Mouse (Mus musculus): ENCODE data around the gene Tor1aip2. TPM values are rescaled to one million over a fixed set of nuclear protein-coding genes. Genes with fewer than 3 reads are reported as not detected.

Tor1aip2 gene
- polyA plus RNA-seq (2015; fragmentation: Nextera tagmentation; extraction: Ambion mirVana), result 51.8 and 53.9 TPM in 2 replicates

DNA sequence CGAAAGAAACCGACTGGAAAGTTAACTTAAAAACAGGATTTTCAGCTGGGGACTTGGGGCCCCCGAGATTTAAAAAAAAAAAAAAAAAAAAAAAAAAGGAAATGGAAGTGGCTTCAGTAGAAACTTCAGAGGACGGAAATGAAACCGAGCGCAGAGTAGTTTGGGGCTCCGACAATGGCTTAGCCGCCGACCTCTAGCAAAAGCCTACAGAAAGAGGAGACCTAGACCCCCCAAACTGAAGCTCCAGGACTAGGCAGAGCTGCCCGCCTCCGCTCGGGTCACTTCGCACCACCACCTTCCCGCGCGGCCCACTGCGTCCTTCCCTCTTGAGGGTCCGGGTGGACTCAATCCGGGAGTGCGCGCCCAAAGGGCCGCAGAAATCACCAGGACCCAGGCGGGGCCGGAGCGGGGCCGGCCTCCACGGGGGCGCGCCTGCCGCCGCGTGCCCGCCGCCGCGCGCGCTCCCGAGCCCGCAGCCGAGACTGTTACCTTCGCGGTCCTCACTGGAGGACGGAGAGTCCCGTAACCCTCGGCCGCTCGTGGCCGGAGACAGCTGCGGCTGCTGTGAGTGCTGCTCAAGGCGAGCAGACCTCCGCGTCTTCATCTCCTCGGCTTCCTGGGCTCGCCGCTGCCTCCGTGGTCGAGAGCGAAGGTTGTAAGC, at the start of gene Tor1aip2:
TSS of gene Tor1aip2 (plus strand) at position 135 of the 661 bp plus-strand sequence.
- Histone ChIP-seq H3K4me3 (ENCODE audit: low read depth, low read length) (peak within 1 kb of the TSS; percentile 93), H3K9ac (ENCODE audit: low read depth, low read length) (peak within 1 kb of the TSS; percentile 99), H3K4me1 (ENCODE audit: control insufficient read depth, low read depth, low read length) (peaks cover 26% of the 10 kb centered on the region), H3K27ac (ENCODE audit: low read length) (peak within 1 kb of the TSS; percentile 100), H3K27me3 (ENCODE audit: control insufficient read depth, insufficient read depth, low read depth, low read length) (no peaks in the 10 kb centered on the region), H3K4me2 (ENCODE audit: low read depth, low read length) (peak within 1 kb of the TSS; percentile 63), H3K9me3 (replicated peaks; ENCODE audit: control insufficient read depth, low read length) (no peaks in the 10 kb centered on the region), H3K36me3 (ENCODE audit: control insufficient read depth, insufficient read depth) (peaks cover 26% of the 10 kb centered on the region)
- peak; percentile 82 for ATAC-seq (ENCODE audit: low read depth)
- WGBS (ENCODE audit: insufficient replicate concordance), result under 1% methylated on average over 57 of the region's 59 CpGs

DNA sequence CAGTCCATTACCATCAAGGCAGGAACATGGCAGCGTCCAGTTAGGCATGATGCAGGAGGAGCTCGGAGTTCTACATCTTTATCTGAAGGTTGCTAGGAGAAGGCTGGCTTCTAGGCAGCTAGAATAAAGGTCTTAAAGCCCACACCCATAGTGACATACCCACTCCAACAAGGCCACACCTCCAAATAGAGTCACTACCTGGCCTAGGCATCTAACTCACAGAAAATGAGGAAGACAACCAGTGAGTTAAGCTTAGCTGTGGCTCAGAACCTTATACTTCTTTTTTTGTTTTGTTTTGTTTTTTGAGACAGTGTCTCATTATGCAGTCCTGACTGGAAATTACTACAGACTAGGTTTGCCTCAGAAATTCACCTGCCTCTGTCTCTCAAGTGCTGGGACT, 47.6 kb upstream of the Tor1aip2 start:
- Histone ChIP-seq H3K4me3 (ENCODE audit: low read depth, low read length) (no peak overlapping the region), H3K36me3 (ENCODE audit: control insufficient read depth, insufficient read depth) (no peaks in the 10 kb centered on the region), H3K4me2 (ENCODE audit: low read depth, low read length) (no peak overlapping the region), H3K27me3 (ENCODE audit: control insufficient read depth, insufficient read depth, low read depth, low read length) (no peaks in the 10 kb centered on the region), H3K4me1 (ENCODE audit: control insufficient read depth, low read depth, low read length) (no peaks in the 10 kb centered on the region; the same call in 1 of the 2 replicates), H3K9me3 (replicated peaks; ENCODE audit: control insufficient read depth, low read length) (no peaks in the 10 kb centered on the region), H3K27ac (ENCODE audit: low read length) (no peak overlapping the region), H3K9ac (ENCODE audit: low read depth, low read length) (no peak overlapping the region)
- WGBS (ENCODE audit: insufficient replicate concordance), result 64% methylated on average over 2 of the region's 2 CpGs
- ATAC-seq (ENCODE audit: low read depth), result no peak

DNA sequence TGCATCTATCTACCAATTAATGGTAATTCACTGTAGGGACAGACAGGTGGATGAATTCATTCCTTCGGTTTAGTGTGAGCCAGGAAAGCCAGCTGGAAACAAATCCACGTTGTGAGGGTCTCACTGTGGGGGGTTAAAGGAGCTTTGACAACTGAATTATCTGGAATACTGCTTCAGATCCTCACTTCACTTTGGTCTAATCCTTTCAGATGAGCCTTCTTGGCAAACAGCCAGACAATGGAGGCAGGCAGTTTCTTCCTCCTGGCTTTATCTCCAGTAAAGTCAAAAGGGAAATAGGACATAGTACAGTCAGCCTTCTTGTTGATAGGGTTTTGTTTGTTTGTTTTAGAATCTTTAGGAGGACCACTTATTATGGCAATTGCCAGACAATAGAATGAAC, 45.8 kb upstream of the Tor1aip2 start:
- Histone ChIP-seq H3K4me2 (ENCODE audit: low read depth, low read length) (no peak overlapping the region), H3K4me3 (ENCODE audit: low read depth, low read length) (no peak overlapping the region), H3K27ac (ENCODE audit: low read length) (no peak overlapping the region), H3K9ac (ENCODE audit: low read depth, low read length) (no peak overlapping the region), H3K9me3 (replicated peaks; ENCODE audit: control insufficient read depth, low read length) (no peaks in the 10 kb centered on the region), H3K27me3 (ENCODE audit: control insufficient read depth, insufficient read depth, low read depth, low read length) (no peaks in the 10 kb centered on the region), H3K36me3 (ENCODE audit: control insufficient read depth, insufficient read depth) (no peaks in the 10 kb centered on the region), H3K4me1 (ENCODE audit: control insufficient read depth, low read depth, low read length) (no peaks in the 10 kb centered on the region)
- no peak for ATAC-seq (ENCODE audit: low read depth)
- 39% methylated on average over 2 of the region's 2 CpGs for WGBS (ENCODE audit: insufficient replicate concordance)

GRCm38 (mm10) chr1:155990391-155990790, 44.8 kb upstream of the Tor1aip2 start:
- Histone ChIP-seq H3K9ac (ENCODE audit: low read depth, low read length) (no peak overlapping the region), H3K4me2 (ENCODE audit: low read depth, low read length) (no peak overlapping the region), H3K27me3 (ENCODE audit: control insufficient read depth, insufficient read depth, low read depth, low read length) (no peaks in the 10 kb centered on the region), H3K4me3 (ENCODE audit: low read depth, low read length) (no peak overlapping the region), H3K27ac (ENCODE audit: low read length) (no peak overlapping the region), H3K9me3 (replicated peaks; ENCODE audit: control insufficient read depth, low read length) (no peaks in the 10 kb centered on the region), H3K36me3 (ENCODE audit: control insufficient read depth, insufficient read depth) (no peaks in the 10 kb centered on the region), H3K4me1 (ENCODE audit: control insufficient read depth, low read depth, low read length) (no peaks in the 10 kb centered on the region)
- 63% methylated on average over 11 of the region's 11 CpGs for WGBS (ENCODE audit: insufficient replicate concordance)
- no peak for ATAC-seq (ENCODE audit: low read depth)

GRCm38 (mm10) chr1:155994524-155994923, 40.7 kb upstream of the Tor1aip2 start:
- no peak overlapping the region for H3K9ac ChIP-seq (ENCODE audit: low read depth, low read length)
- H3K4me1 ChIP-seq (ENCODE audit: control insufficient read depth, low read depth, low read length), result no peaks in the 10 kb centered on the region
- WGBS (ENCODE audit: insufficient replicate concordance), result 61% methylated on average over 2 of the region's 2 CpGs
- no peak overlapping the region for H3K27ac ChIP-seq (ENCODE audit: low read length)
- H3K27me3 ChIP-seq (ENCODE audit: control insufficient read depth, insufficient read depth, low read depth, low read length), result no peaks in the 10 kb centered on the region
- H3K9me3 ChIP-seq (replicated peaks; ENCODE audit: control insufficient read depth, low read length), result no peaks in the 10 kb centered on the region
- no peak overlapping the region for H3K4me3 ChIP-seq (ENCODE audit: low read depth, low read length)
- H3K36me3 ChIP-seq (ENCODE audit: control insufficient read depth, insufficient read depth), result no peaks in the 10 kb centered on the region
- H3K4me2 ChIP-seq (ENCODE audit: low read depth, low read length), result no peak overlapping the region
- no peak for ATAC-seq (ENCODE audit: low read depth)

DNA sequence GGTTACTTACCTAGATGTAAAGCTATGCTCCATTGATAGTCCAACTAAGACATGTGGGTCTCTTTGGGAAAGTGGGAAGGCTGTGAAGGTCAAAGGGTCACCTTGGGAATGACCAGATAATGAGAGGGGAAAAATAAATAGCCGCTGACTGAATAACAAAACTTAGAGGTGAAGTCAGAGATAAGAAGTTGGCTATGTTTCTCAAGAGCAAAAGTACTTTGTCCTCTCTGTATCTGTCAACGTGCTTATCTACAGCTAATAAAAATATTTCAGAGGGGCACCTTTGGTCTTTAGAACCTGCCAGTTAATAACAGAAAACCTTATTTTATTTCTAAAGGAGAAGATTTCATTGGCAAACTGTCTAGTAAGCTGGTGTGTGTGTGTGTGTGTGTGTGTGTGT, 39.6 kb upstream of the Tor1aip2 start:
- H3K9ac ChIP-seq (ENCODE audit: low read depth, low read length), result no peak overlapping the region

DNA sequence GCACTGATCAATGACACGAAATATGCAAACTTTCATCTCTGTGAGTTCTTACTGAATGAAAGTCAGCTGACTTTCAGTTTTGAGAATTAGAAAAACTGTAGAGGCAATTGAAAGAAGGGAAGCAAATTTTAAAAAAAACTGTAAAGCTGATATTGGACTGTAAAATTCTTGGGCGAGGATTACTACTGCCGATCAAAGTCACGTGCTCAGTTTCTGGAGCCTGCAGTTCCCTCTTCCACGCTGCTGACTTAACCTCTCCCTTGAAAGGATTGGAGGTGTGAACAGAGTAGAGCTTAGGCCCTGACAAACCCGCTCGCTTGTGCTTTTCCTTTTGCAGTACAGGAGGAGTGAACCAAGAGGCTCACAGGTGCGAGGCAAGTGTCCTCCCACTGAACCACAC, 32.8 kb upstream of the Tor1aip2 start:
- Histone ChIP-seq H3K9ac (ENCODE audit: low read depth, low read length) (no peak overlapping the region), H3K4me3 (ENCODE audit: low read depth, low read length) (no peak overlapping the region), H3K4me1 (ENCODE audit: control insufficient read depth, low read depth, low read length) (no peaks in the 10 kb centered on the region), H3K4me2 (ENCODE audit: low read depth, low read length) (no peak overlapping the region), H3K27me3 (ENCODE audit: control insufficient read depth, insufficient read depth, low read depth, low read length) (no peaks in the 10 kb centered on the region), H3K9me3 (replicated peaks; ENCODE audit: control insufficient read depth, low read length) (no peaks in the 10 kb centered on the region), H3K36me3 (ENCODE audit: control insufficient read depth, insufficient read depth) (peaks cover 15% of the 10 kb centered on the region), H3K27ac (ENCODE audit: low read length) (no peak overlapping the region)
- ATAC-seq (ENCODE audit: low read depth), result no peak
- WGBS (ENCODE audit: insufficient replicate concordance), result 80% methylated on average over 8 of the region's 8 CpGs

More for the DNA sequence above, 39.6 kb upstream of the Tor1aip2 start:
- H3K4me3 ChIP-seq (ENCODE audit: low read depth, low read length), result no peak overlapping the region
- H3K4me2 ChIP-seq (ENCODE audit: low read depth, low read length), result no peak overlapping the region
- ATAC-seq (ENCODE audit: low read depth), result no peak
- no peaks in the 10 kb centered on the region for H3K9me3 ChIP-seq (replicated peaks; ENCODE audit: control insufficient read depth, low read length)
- no peaks in the 10 kb centered on the region for H3K4me1 ChIP-seq (ENCODE audit: control insufficient read depth, low read depth, low read length)
- H3K27ac ChIP-seq (ENCODE audit: low read length), result no peak overlapping the region
- 23% methylated on average over 2 of the region's 2 CpGs for WGBS (ENCODE audit: insufficient replicate concordance)
- H3K36me3 ChIP-seq (ENCODE audit: control insufficient read depth, insufficient read depth), result no peaks in the 10 kb centered on the region
- H3K27me3 ChIP-seq (ENCODE audit: control insufficient read depth, insufficient read depth, low read depth, low read length), result no peaks in the 10 kb centered on the region

- no peak overlapping the region for H3K27ac ChIP-seq (ENCODE audit: low read length)
- 88% methylated on average over 7 of the region's 7 CpGs for WGBS (ENCODE audit: insufficient replicate concordance)
These were observed 31.8 kb upstream of the Tor1aip2 start for GRCm38 (mm10) chr1:156003201-156003935.

DNA sequence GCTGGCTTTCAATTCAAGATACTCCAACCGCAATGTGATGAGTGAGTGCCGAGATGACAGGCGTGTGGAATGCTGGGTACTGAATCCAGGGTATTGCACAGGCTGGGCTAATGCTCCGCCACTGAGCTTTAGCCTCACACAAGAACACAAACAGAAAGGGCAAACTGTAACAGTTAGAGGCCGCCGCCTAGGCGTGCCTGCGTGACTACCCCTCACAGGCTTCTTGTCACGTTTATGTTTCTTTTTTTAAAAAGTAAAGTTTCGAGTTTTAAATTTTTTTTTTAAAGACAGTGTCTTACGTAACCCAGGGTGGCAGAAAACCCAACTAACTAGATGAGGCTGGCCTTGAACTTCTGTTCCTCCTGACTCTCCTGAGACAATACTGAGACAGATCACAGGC, 29.3 kb upstream of the Tor1aip2 start:
- H3K36me3 ChIP-seq (ENCODE audit: control insufficient read depth, insufficient read depth), result peaks cover 21% of the 10 kb centered on the region
- no peak for ATAC-seq (ENCODE audit: low read depth)

More at GRCm38 (mm10) chr1:156003201-156003935, 31.8 kb upstream of the Tor1aip2 start:
- Histone ChIP-seq H3K9ac (ENCODE audit: low read depth, low read length) (no peak overlapping the region), H3K4me1 (ENCODE audit: control insufficient read depth, low read depth, low read length) (no peaks in the 10 kb centered on the region), H3K4me2 (ENCODE audit: low read depth, low read length) (no peak overlapping the region), H3K36me3 (ENCODE audit: control insufficient read depth, insufficient read depth) (peaks cover 16% of the 10 kb centered on the region), H3K9me3 (replicated peaks; ENCODE audit: control insufficient read depth, low read length) (no peaks in the 10 kb centered on the region), H3K27me3 (ENCODE audit: control insufficient read depth, insufficient read depth, low read depth, low read length) (no peaks in the 10 kb centered on the region), H3K4me3 (ENCODE audit: low read depth, low read length) (no peak overlapping the region)
- peak; percentile 54; the same call in 1 of the 2 replicates for ATAC-seq (ENCODE audit: low read depth)

More for the DNA sequence above, 29.3 kb upstream of the Tor1aip2 start:
- H3K4me3 ChIP-seq (ENCODE audit: low read depth, low read length), result no peak overlapping the region
- H3K27me3 ChIP-seq (ENCODE audit: control insufficient read depth, insufficient read depth, low read depth, low read length), result no peaks in the 10 kb centered on the region
- WGBS (ENCODE audit: insufficient replicate concordance), result 82% methylated on average over 11 of the region's 11 CpGs
- no peaks in the 10 kb centered on the region for H3K4me1 ChIP-seq (ENCODE audit: control insufficient read depth, low read depth, low read length)
- H3K9ac ChIP-seq (ENCODE audit: low read depth, low read length), result no peak overlapping the region
- H3K4me2 ChIP-seq (ENCODE audit: low read depth, low read length), result no peak overlapping the region
- no peaks in the 10 kb centered on the region for H3K9me3 ChIP-seq (replicated peaks; ENCODE audit: control insufficient read depth, low read length)
- H3K27ac ChIP-seq (ENCODE audit: low read length), result no peak overlapping the region
